Mouse (Mus musculus) forelimb bud, embryonic 11.5 days (tissue): ENCODE measurements around the gene Ifrd2.
"Not testable (repeated sequence)": the region's sequence is repeated elsewhere in the genome, so short reads cannot be mapped to it uniquely, and the experiment has no call there.

Source experiments
- DNase-seq: peaks from one replicate; pipeline ENCODE4 v3.0.0-alpha.2; 2012; ENCODE audit warnings: low read depth, low spot score

Ifrd2 gene

DNA sequence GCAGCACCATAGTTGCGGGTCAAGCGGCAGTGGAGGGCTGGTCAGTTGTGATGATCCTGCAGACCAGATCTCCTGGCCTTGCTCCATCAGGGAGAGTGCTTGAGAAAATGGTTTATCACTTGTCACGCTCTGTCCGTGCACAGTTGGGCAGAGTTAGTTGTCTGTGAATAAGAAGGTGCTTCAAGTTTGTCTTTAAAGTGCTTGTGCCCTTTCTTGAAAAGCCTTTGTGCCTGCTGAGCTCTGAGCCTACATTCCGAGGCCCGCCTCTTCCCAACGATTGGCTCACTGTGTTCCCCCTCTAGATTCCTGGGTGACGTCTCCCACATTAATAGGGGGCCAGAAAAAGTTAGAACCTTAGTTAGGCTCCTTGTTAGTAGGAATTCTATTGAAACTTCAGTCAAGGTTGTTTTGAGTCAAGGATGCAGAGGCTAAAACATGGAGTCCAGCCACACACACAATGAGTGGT lies 35.5 kb upstream of the Ifrd2 start:
- no peak for DNase-seq

DNA sequence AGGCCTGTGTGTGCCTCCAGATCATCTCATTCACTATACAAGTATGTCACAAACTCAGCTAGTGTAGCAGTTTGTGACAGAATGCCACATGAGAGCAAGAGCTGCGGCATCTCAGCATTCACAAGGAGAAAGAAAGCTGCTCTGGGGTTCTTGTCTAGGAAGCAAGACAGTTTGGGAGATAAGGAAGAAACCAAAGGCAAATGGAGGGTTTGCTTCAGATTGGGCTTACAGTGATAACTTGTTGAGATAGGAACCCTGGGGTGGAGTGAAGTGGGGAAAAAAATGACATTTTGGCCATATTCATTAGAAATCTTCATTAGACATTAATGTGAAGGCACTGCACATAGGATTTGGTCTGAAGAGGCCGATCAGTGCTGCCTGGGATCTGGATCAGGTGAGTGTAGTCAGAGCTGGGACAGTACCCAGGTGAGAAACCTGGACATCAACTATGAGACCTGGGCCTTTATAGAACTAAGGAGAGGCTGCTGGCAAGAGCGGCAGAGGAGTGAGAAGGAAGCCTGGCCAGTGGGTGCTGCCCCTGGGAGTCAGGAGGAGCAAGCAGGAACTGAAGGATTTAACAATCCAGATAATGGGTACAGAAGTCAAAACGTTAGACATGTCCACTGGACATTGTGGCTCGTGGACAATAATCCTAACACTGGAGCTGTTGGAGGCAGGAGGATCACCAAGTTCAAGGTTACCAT lies 34.6 kb upstream of the Ifrd2 start:
- no peak for DNase-seq

DNA sequence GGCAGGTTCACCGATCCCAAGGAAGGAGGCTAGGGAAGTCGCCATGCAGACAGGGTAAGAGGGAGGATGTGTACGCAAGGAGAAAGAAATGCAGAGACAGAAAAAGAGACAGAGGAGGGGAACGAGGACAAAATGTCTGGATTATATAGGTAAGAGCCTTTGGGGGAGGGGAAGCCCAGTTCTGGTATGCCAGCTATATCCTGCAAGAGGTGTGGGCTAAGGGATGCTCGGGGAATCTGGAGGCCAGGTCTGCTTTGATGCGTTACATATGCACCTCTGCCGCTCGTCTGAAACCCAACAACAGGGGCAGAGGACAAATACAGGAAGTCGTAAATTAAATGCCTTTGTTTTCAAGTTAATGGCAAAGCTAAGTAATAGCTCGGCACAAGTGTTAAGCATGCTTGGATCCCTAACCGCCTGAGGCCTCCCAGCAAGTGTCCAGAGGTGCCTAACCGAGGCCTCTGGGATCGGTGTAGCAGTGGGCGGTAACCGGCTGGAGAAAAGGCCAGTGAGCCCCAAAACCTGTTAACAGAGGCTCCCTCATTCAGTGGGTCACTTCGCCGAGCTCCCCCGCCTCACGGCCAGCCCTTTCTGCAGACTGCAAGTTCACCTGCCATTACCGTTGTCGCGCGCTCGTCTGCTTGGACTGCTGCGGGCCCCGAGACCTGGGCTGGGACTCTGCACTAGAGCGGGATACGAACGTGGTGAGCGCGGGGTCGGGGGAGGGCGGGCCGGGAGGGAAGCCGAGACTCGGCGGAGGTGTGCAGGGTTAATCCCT lies 33.7 kb upstream of the Ifrd2 start:
- DNase-seq, result peak; percentile 48

DNA sequence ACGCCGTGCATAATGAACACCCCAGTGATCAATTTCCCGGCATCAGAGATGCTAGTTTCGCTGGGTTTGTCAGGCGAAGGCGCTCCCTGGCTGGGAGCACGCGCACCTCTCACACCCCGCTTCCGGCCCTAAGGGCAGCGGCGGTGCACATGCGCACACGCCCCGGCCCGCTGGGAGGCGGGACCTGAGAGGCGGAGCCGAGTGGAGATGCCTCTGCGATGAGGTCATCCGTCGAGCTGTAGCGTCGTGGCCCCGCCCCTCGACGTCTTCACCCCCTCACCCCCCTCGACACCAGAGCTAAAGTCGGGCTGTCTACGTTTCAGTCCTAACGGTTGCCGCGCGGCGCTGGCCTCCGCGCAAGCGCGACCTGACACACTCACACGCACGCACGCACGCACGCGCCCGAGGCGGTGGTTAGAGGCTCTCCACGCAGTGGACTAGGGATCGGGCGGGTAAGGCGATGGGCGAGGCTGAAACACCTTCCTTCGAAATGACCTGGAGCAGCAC lies 33.1 kb upstream of the Ifrd2 start:
- DNase-seq, result peak; percentile 99

DNA sequence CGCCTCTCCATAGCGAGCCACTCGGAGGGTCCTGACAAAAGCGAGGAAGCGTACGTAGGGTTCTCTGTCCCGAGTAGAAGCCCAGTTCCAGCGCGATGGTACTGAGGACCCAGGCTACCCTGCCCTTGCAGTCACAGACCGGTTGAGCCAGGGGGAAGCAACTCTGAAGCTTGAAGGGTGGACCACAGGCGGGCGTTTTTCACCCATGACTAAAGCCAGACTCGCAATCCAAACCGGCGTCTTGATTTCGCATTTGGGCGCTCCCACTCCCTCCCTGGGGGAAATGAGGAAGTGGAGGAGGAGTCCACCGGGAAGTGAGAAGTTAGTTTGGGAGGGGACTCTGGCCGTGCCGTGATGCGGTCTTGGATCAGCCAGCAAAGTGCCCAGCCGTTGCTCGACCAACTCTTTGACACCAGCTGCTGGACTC lies 32.4 kb upstream of the Ifrd2 start:
- DNase-seq, result no peak

DNA sequence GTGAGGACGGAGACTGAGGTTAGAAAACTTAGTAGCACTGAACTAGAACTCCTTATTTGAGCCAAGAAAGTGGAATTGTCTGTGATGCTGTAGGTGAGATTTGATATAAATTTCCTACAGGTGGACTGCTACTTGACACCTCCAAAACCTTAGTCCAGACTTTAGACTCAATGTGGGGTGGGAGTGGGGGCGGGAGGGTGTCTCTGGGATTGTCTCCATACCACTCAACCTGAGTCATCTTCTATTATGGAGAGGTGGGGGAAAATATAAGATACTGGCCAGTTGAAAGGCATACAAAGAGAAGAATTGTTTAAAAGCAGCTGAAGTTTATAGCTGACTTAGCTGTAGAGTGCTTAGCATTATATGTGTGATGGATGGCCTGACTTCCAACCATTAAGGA lies 31.7 kb upstream of the Ifrd2 start:
- no peak for DNase-seq

DNA sequence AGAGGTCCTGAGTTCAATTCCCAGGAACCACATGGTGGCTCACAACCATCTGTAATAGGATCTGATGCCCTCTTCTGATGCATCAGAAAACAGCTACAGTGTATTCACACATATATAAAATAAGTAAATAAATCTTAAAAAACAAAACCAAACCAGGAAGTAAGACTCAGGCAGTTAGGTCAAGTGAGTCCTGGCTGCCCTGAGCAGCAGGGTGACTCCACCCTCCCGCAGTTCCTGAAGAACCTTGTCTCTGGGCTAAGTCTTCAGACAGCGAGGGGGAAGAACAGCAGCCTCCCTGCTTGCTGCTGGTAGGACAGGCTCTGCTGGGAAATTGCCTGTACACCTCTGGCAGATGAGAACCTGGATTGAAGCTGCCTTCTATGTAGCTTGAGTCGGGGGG lies 31.1 kb upstream of the Ifrd2 start:
- no peak for DNase-seq

DNA sequence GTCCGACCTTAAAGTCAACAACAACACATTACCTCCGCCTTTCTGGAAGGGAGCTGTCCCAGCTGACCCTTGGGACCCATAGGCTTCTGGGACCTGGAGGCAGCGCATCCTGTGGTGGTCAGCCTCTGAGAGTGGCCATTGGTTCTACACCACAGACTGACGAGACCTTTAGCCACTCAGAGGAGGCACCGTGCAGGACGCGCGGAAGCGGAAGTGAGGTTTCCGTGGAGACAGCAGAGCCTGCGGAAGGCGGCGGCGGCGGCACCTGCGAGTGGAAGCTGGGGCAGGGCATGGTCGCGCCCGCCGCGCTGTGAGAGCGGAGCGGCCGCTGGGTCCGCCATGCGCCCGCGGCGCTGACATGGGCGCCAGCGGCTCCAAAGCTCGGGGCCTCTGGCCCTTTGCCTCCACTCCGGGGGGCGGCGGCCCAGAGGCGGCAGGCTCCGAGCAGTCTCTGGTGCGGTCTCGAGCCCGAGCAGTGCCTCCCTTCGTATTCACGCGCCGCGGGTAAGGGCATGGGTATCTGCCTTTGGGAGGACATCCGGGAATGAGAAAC lies 24.3 kb upstream of the Ifrd2 start, which contains the start of gene Tusc2:
TSS of gene Tusc2 (plus strand) at position 227 of the 553 bp plus-strand sequence.
- peak; percentile 93 for DNase-seq

DNA sequence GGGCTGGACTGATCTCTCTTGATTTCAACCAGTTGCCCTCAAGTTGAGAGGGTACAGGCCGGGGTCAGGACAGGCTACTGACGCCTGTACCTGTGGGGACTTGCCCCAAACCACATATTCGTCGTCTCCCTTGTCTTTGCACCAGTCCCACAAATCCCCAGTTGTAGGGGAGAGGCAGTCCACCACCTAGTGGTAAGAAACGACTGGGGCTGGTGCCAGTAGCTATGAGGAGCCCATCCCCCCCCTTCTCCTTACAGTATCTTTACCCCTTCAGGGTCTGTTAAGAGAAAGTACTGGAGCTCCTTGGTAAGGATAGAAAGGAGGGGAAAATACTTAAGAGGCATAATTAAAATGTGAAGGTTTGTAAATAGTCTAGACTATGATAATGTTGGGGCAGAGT lies 21.9 kb upstream of the Ifrd2 start:
- DNase-seq, result not testable (repeated sequence)

DNA sequence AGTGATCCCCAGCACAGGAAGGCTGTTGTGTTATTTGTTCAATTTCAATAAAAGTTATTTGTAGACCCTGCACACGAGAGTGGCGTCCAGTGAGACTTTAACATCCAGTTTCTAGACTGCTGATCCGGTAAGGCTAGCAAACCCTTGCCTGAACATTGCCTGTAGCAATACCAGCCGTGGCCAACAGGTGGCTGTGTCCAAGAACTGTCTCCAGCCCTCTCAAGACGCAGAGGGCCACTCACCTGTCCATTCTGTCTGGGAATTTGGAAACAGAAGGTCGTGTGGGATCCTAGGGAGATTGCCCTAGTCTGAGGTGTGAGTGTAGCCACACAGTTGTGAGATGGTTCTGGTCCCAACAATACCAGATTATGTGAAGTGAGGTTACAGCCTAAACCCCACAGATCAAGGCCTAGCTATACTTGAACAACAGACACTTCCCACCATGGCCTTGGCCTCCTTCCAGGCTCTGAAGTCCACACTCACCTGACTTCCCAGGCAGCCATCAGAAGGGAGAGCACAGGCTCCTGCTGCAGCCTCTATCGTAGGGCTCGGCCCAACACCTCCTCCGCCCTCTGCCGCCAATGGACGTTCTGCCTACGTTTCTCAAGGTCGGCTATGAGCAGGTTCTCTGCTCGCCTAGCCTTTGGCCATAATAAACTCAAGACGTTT lies 21.3 kb upstream of the Ifrd2 start:
- peak; percentile 75 for DNase-seq

DNA sequence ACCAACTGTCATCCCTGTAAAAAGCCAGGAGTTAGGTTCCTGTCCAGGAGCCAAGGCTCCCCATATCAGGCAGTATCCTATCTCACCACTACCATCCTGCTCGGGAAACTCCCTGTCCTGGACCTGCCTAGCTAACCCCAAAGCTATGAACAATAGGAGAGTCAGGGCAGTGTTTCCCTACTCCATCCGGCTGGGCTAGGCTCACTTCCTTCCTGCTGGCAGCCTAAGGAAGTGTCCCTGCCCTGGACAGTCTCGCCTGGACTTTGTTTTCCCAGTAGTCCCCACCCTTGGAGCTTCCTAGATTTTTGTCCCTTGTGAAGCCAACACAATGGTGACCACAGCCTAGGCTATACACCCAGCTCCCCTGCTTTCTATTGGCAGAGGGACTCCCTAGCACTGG lies 20.6 kb upstream of the Ifrd2 start:
- DNase-seq, result no peak

DNA sequence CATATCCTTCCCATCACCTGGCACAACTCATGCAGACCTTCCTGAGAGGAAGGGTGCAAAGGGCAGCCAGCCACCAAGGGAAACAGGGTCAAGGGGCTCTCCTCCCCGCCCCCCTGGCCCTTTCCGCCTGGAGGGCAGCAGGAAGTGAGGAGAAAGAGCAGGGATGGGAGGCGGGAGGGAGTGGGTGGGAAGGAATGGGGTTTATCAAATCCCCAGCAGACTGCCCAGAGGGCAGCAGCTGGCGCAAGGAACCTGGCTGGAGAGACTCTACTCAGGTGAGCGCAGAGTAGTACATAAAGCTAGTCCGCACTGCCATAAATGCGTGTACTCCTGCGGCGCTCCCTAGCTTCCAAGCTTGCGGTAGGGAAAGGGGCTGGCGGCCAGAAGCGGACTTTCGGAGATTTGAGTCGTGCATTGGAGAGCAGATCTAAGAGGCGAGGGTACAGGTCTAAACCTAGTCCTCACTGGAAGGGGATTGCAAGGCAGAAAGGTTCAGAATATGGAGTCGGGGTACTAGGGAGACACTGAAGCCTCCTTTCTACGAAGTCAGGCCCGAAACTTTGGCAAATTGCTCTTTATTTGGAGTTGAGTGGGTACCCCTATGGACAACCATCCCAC lies 19.6 kb upstream of the Ifrd2 start, which contains the start of gene Hyal2:
TSS of gene Hyal2 (plus strand) at position 244 of the 618 bp plus-strand sequence.
- DNase-seq, result no peak

DNA sequence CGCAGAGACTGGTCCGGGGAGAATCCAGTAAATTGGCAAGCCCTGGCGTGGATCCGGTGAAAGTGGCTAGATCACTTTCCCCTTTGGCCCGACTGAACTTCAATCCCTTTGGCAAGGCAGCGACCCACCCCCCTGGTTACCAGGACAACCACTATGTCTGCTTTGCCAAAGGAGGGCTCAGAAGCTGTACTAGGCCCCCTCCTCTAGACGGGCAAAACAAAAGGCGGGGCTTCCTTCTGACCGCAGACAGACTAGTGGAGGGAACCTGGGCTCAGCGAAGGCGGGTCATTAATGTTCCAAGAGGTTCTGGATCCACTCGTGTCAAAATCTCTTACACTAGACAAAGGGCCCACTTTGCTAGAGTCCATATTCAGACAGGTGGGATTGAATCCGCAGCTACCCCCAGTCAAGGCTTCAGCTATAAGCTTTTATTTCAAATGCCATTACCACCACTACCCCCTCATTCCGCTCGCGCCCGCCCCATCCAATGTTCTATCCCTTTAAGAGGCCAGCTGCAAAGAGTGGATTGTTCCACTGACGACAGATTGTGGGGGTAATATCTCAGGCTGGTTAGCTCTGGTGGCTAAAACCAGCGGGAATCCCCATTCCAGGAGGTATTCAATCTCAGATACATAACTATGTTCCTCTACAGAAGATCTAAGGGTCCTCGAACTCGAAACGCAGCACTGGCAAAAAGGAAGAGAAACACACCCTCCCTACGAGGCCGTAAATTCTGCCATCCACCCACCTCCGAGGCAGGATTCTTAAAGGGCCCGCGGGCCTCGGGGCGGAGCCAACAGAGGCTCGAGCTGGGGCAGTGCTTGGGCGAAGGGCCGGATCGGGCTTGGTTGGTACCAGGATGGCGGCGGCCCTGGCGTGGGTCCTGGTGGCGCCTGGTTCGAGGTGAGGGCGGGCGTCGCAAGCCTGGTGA lies 18.8 kb upstream of the Ifrd2 start:
- DNase-seq, result peak; percentile 89

DNA sequence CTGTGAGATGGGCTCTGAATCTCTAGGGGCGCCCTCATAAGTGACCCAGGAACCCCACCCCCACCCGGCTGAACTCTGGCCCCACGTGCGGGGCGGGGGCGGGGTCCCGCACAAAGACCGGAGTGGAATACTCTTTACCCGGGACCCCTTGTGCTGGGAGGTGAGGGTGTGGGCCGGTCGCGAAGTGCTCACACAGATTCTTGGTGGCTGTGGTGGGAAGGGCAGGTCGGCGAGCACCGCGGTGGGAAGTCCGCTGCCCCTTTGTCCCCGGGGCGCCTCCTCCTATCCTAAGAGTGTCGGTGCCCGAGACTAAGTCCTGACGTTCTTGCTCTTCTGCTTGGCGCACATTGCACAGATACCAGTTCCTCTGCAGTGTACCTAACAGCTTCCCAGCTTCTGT lies 18.2 kb upstream of the Ifrd2 start:
- no peak for DNase-seq

DNA sequence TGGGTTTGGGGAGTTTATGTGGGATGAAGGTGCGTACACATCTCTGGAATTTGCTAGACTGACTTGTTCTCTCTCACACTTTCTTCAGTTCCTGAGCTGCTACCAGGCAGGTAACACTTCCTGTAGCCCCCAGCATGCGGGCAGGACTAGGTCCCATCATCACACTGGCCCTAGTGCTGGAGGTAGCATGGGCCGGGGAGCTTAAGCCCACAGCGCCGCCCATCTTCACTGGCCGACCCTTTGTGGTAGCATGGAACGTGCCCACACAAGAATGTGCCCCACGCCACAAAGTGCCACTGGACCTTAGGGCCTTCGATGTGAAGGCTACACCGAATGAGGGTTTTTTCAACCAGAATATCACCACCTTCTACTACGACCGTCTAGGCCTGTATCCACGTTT lies 17.4 kb upstream of the Ifrd2 start:
- DNase-seq, result no peak

DNA sequence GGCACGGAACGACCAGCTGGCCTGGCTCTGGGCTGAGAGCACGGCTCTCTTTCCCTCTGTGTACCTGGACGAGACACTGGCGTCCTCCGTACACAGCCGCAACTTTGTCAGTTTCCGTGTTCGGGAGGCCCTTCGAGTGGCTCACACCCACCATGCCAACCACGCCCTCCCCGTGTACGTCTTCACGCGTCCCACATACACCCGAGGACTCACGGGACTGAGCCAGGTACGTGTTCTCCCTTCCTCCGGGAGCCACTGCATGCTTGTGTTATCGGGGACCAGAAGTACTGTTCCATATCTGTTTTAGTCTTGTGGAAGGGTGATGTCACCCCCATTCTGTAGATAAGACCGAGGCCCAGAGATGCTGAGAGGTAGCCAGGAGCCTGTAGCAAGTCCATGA lies 16.6 kb upstream of the Ifrd2 start:
- DNase-seq, result no peak

DNA sequence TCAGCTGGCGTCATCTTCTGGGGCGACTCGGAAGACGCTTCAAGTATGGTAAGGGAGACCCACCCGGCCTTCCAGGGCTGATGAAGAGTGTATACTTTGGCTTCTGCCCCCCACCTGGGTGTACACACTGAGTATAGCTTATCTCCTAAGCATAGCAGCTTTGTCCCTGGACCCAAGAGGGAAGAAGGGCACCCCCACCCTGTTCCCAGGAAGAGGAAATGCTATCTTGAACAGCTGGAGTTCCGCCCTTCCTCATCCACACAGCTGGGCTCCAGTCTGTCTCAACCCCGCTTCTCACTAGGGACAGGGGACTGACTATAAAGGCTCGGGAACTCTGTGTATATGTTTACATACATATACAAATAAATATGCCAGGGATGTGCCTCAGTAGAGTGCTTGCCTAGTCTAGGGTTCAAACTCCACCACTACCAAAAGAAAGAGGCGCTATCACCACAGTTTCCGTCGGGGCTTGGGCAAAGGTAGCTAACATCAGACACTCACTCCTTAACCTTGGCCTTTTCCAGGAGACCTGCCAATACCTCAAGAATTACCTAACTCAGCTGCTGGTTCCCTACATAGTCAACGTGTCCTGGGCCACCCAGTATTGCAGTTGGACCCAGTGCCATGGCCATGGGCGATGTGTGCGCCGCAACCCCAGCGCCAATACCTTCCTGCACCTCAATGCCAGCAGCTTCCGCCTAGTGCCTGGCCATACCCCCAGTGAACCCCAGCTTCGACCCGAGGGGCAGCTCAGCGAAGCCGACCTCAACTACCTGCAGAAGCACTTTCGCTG lies 15.7 kb upstream of the Ifrd2 start:
- no peak for DNase-seq

DNA sequence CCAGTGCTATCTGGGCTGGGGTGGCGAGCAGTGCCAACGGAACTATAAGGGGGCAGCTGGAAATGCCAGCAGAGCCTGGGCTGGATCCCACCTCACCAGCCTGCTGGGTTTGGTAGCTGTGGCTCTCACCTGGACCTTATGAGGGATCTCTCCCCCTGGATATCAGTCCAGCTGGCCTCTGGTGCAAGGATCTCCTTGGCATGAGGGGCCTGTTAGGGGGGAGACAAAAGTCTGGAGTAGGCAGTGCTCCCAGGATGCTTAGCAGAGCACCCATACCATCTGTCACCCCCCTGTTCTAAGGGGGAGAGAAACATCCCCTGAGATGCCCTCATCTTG lies 15.1 kb upstream of the Ifrd2 start:
- DNase-seq, result no peak

DNA sequence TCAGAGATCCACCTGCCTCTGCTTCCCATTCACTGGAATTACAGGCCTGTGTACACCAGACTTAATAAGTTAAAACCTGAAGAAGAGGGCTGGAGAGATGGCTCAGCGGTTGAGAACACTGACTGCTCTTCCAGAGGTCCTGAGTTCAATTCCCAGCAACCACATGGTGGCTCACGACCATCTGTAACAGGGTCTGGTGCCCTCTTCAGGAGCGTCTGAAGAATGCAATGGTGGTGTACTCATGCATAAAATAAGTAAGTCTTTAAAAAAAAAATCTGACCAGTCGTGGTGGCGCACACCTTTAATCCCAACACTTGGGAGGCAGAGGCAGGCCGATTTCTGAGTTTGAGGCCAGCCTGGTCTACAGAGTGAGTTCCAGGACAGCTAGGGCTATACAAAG lies 13.7 kb upstream of the Ifrd2 start:
- DNase-seq, result not testable (repeated sequence)
